Mouse (Mus musculus) liver, embryonic 15.5 days (tissue): ENCODE data around the gene Glp1r. TPM values are rescaled to one million over a fixed set of nuclear protein-coding genes. Genes with fewer than 3 reads are reported as not detected.

Source experiments
- ATAC-seq: fragments of 200-750 bp; cut with Nextera tagmentation; 2 replicates; pipeline ENCODE4 v1.8.0; 2017; ENCODE audit warnings: moderate number of reproducible peaks, mild to moderate bottlenecking, moderate library complexity; ENCODE audit not compliant: insufficient read depth
- H3K27ac ChIP-seq: fragments of 300-500 bp; sonication (generic); replicated peaks from 2 replicates; pipeline ENCODE4 v1.5.1; 2015; ENCODE audit warnings: mild to moderate bottlenecking, inconsistent platforms
- H3K27me3 ChIP-seq: fragments of 300-500 bp; sonication (generic); 2 replicates; pipeline ENCODE4 v1.6.1; 2015; ENCODE audit warnings: mild to moderate bottlenecking, inconsistent platforms
- H3K36me3 ChIP-seq: fragments of 300-500 bp; sonication (generic); replicated peaks from 2 replicates; pipeline ENCODE4 v1.6.1; 2015; ENCODE audit warnings: moderate library complexity, mild to moderate bottlenecking, inconsistent platforms
- H3K4me1 ChIP-seq: fragments of 300-500 bp; sonication (generic); replicated peaks from 2 replicates; pipeline ENCODE4 v1.6.1; 2015; ENCODE audit warnings: inconsistent platforms
- H3K4me2 ChIP-seq: fragments of 300-500 bp; sonication (generic); 2 replicates; pipeline ENCODE4 v1.6.1; 2015; ENCODE audit warnings: moderate library complexity, mild to moderate bottlenecking, inconsistent platforms
- H3K4me3 ChIP-seq: fragments of 300-500 bp; sonication (generic); replicated peaks from 2 replicates; pipeline ENCODE4 v1.5.1; 2015; ENCODE audit warnings: mild to moderate bottlenecking, inconsistent platforms
- H3K9ac ChIP-seq: fragments of 300-500 bp; sonication (generic); 2 replicates; pipeline ENCODE4 v1.6.1; 2015; ENCODE audit warnings: moderate library complexity, mild to moderate bottlenecking, inconsistent platforms
- H3K9me3 ChIP-seq: fragments of 300-500 bp; sonication (generic); replicated peaks from 2 replicates; pipeline ENCODE4 v1.6.1; 2016; ENCODE audit warnings: inconsistent platforms
- WGBS: fragments of 180-500 bp; shearing (Covaris S2); methylation state at CpG from one replicate; pipeline ENCODE4 v1.1.7; 2015; ENCODE audit warnings: mixed read lengths; ENCODE audit not compliant: insufficient replicate concordance; 5-methylcytosine and 5-hydroxymethylcytosine counted together
- polyA plus RNA-seq: library from polyadenylated mRNA; unstranded; fragments of >200 nt; fragmentation: Nextera tagmentation; extraction: Ambion mirVana; gene quantifications from 2 replicates; pipeline ENCODE4 v1.2.1, GENCODE M21; 2015

Gene Glp1r
- polyA plus RNA-seq, 1 experiment from 2014 or later: not detected

DNA sequence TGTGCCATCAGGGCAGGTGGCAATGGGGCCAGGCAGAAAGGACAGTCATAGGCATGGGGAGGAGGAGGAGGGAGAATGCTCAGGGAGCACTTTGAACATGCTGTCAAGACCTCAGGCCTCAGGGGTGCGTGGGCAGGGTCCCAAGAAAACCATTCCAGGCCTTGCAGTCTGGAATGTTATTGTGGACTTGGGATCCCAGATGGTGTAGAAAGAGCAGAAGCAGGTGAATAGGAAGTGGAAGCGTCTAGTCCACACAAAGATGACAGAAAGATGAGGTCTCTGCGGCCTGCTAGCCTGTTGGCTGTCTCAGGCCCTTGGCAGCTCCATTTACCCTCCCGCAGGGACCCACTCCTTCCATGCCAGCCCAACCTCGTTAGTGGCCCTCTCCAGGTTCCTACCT, 10.9 kb downstream of the Glp1r start:
- Histone ChIP-seq H3K36me3 (no peaks in the 10 kb centered on the region), H3K27ac (no peak overlapping the region), H3K27me3 (no peaks in the 10 kb centered on the region), H3K9me3 (no peaks in the 10 kb centered on the region), H3K9ac (no peak overlapping the region), H3K4me2 (no peak overlapping the region), H3K4me3 (no peak overlapping the region), H3K4me1 (no peaks in the 10 kb centered on the region)
- WGBS: 53% methylated on average over 5 of the region's 5 CpGs
- no peak for ATAC-seq

GRCm38 (mm10) chr17:30914264-30914663, 12.6 kb downstream of the Glp1r start:
- Histone ChIP-seq H3K4me2 (no peak overlapping the region), H3K4me1 (no peaks in the 10 kb centered on the region), H3K36me3 (no peaks in the 10 kb centered on the region), H3K27ac (no peak overlapping the region), H3K9ac (no peak overlapping the region), H3K9me3 (no peaks in the 10 kb centered on the region), H3K27me3 (no peaks in the 10 kb centered on the region), H3K4me3 (no peak overlapping the region)
- no peak for ATAC-seq

GRCm38 (mm10) chr17:30923566-30923965, 21.9 kb downstream of the Glp1r start:
- H3K9ac ChIP-seq: no peak overlapping the region
- ATAC-seq: no peak
- H3K9me3 ChIP-seq: no peaks in the 10 kb centered on the region
- no peak overlapping the region for H3K27ac ChIP-seq
- H3K27me3 ChIP-seq: no peaks in the 10 kb centered on the region
- no peak overlapping the region for H3K4me2 ChIP-seq
- WGBS: 35% methylated on average over 4 of the region's 4 CpGs
- H3K36me3 ChIP-seq: no peaks in the 10 kb centered on the region
- H3K4me1 ChIP-seq: no peaks in the 10 kb centered on the region
- no peak overlapping the region for H3K4me3 ChIP-seq

DNA sequence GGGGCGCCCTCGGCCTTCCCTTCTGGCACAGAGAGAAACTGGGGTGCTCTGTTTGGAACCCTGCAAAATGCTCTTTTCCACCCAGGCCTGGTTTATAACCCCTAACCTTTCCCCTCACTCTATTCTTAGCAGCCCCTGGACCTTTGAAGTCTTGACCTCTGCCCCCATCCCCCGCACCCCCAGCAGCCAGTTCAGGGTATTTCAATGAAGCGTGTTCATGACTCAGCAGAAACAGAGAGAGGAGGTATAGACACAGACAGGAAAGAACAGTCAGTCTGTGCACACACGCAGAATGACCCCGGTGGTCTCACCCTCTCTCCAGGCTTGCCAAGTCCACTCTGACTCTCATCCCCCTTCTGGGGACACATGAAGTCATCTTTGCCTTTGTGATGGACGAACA, 29.2 kb downstream of the Glp1r start:
- 54% methylated on average over 7 of the region's 7 CpGs for WGBS
- ATAC-seq: no peak
- Histone ChIP-seq H3K36me3 (no peaks in the 10 kb centered on the region), H3K9ac (no peak overlapping the region), H3K27me3 (no peaks in the 10 kb centered on the region), H3K4me1 (no peaks in the 10 kb centered on the region), H3K4me2 (no peak overlapping the region), H3K9me3 (no peaks in the 10 kb centered on the region), H3K27ac (no peak overlapping the region), H3K4me3 (no peak overlapping the region)

GRCm38 (mm10) chr17:30932836-30933235, 31.2 kb downstream of the Glp1r start:
- no peak overlapping the region for H3K4me2 ChIP-seq
- no peaks in the 10 kb centered on the region for H3K4me1 ChIP-seq
- no peak for ATAC-seq
- WGBS: 57% methylated on average over 5 of the region's 5 CpGs
- H3K9ac ChIP-seq: no peak overlapping the region
- no peak overlapping the region for H3K4me3 ChIP-seq
- H3K36me3 ChIP-seq: no peaks in the 10 kb centered on the region
- H3K27me3 ChIP-seq: no peaks in the 10 kb centered on the region
- no peak overlapping the region for H3K27ac ChIP-seq
- H3K9me3 ChIP-seq: no peaks in the 10 kb centered on the region

DNA sequence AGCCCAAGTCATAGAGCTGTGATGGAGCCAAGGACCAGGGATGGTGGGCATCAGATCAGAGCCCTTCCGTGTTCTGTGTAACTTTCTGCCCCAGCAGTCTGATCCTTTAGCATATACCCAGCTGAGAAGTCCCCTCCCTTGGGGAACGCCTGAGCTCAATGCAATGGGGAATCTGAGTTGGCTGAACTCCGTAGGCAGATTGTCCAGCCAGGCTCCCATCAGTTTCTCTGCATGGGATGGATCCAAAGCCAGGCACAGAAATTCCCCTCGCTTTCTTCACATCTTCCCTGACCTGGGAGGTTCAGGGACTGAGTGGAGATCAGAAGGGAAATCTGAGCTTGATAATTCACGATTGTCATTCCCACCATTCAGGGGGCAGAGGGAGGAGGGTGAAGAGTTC, 33.7 kb downstream of the Glp1r start:
- Histone ChIP-seq H3K27me3 (no peaks in the 10 kb centered on the region), H3K27ac (no peak overlapping the region), H3K36me3 (no peaks in the 10 kb centered on the region), H3K9me3 (no peaks in the 10 kb centered on the region), H3K4me3 (no peak overlapping the region), H3K4me2 (no peak overlapping the region), H3K4me1 (no peaks in the 10 kb centered on the region), H3K9ac (no peak overlapping the region)
- 44% methylated on average over 5 of the region's 5 CpGs for WGBS
- no peak for ATAC-seq

GRCm38 (mm10) chr17:30938554-30938953, 36.9 kb downstream of the Glp1r start:
- no peak overlapping the region for H3K4me2 ChIP-seq
- no peak for ATAC-seq
- no peak overlapping the region for H3K4me3 ChIP-seq
- H3K27ac ChIP-seq: no peak overlapping the region
- H3K36me3 ChIP-seq: no peaks in the 10 kb centered on the region
- H3K27me3 ChIP-seq: no peaks in the 10 kb centered on the region
- no peak overlapping the region for H3K9ac ChIP-seq
- no peaks in the 10 kb centered on the region for H3K9me3 ChIP-seq
- WGBS: 43% methylated on average over 9 of the region's 9 CpGs
- H3K4me1 ChIP-seq: no peaks in the 10 kb centered on the region

DNA sequence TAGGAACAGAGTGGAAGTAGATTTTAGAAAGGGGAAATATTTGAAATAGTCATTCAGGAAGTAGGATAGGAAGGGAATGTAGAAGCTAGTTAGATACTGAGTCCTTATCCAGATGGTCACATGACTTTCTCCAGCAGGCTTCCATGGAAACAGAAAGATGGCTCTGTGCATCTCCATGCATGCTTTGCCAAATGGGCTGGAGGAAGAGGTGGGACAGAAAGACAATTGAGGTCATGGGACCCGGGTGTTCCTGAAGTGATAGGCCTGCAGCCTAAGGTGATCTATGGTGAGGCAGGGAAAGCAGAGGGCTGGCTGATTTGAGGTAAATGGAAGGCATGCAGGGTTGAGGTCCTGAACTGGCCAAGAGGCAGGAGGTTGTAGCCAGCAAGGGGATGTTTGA, 46.8 kb downstream of the Glp1r start:
- Histone ChIP-seq H3K27ac (no peak overlapping the region), H3K4me3 (no peak overlapping the region), H3K4me1 (no peaks in the 10 kb centered on the region), H3K27me3 (no peaks in the 10 kb centered on the region), H3K4me2 (no peak overlapping the region), H3K36me3 (no peaks in the 10 kb centered on the region), H3K9ac (no peak overlapping the region), H3K9me3 (no peaks in the 10 kb centered on the region)
- ATAC-seq: no peak
- 44% methylated on average over 1 of the region's 1 CpGs for WGBS

DNA sequence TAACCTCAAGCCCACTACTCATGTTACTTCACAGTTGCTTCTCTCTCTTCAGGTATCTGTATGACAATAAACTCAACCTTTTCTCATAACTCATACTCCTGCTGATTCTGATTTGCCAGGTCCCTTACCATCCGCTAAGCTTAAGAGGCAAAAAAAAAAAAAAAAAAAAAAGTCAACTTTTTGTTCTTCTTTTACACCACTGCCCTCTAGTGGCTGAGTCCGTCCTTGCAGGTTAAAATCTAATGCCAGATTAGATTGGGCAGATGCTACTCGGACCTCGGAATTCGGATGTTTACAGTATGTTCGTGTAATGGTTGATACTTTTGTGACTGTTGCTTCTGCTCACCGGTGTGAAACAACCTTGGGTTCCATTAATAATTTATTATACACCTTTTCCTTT, 49.2 kb downstream of the Glp1r start:
- Histone ChIP-seq H3K36me3 (no peaks in the 10 kb centered on the region), H3K27ac (no peak overlapping the region), H3K4me3 (no peak overlapping the region), H3K4me1 (no peaks in the 10 kb centered on the region), H3K9ac (no peak overlapping the region), H3K27me3 (no peaks in the 10 kb centered on the region), H3K9me3 (no peaks in the 10 kb centered on the region), H3K4me2 (no peak overlapping the region)
- no peak for ATAC-seq
- 5% methylated on average over 7 of the region's 7 CpGs for WGBS

- H3K27ac ChIP-seq: no peak overlapping the region
- H3K4me1 ChIP-seq: no peaks in the 10 kb centered on the region
- no peak overlapping the region for H3K4me2 ChIP-seq
- no peaks in the 10 kb centered on the region for H3K36me3 ChIP-seq
- WGBS: 51% methylated on average over 8 of the region's 8 CpGs
- H3K4me3 ChIP-seq: no peak overlapping the region
- no peaks in the 10 kb centered on the region for H3K27me3 ChIP-seq
- no peaks in the 10 kb centered on the region for H3K9me3 ChIP-seq
- no peak for ATAC-seq
- H3K9ac ChIP-seq: no peak overlapping the region
Observed at GRCm38 (mm10) chr17:30951600-30951999, 50.0 kb downstream of the Glp1r start.

GRCm38 (mm10) chr17:30954340-30954739, 52.7 kb downstream of the Glp1r start, which contains the start of gene Umodl1:
Gene Umodl1 (plus strand): TSS chr17:30954640.
- no peak within 1 kb of the TSS for H3K4me3 ChIP-seq
- no peak within 1 kb of the TSS for H3K9ac ChIP-seq
- H3K27ac ChIP-seq: no peak within 1 kb of the TSS
- H3K9me3 ChIP-seq: no peaks in the 10 kb centered on the region
- no peaks in the 10 kb centered on the region for H3K4me1 ChIP-seq
- 43% methylated on average over 10 of the region's 10 CpGs for WGBS
- H3K4me2 ChIP-seq: no peak within 1 kb of the TSS
- H3K36me3 ChIP-seq: no peaks in the 10 kb centered on the region
- no peaks in the 10 kb centered on the region for H3K27me3 ChIP-seq
- ATAC-seq: no peak

GRCm38 (mm10) chr17:30961936-30962592, 60.4 kb downstream of the Glp1r start:
- no peaks in the 10 kb centered on the region for H3K4me1 ChIP-seq
- ATAC-seq: no peak
- no peaks in the 10 kb centered on the region for H3K36me3 ChIP-seq
- H3K4me3 ChIP-seq: no peak overlapping the region
- H3K4me2 ChIP-seq: no peak overlapping the region
- H3K27ac ChIP-seq: no peak overlapping the region
- H3K27me3 ChIP-seq: no peaks in the 10 kb centered on the region
- H3K9me3 ChIP-seq: no peaks in the 10 kb centered on the region
- no peak overlapping the region for H3K9ac ChIP-seq
- WGBS: 41% methylated on average over 7 of the region's 7 CpGs
